Mouse (Mus musculus) myocyte (in vitro differentiated cells): ENCODE measurements around the gene Kif5c. TPM values are rescaled to one million over a fixed set of nuclear protein-coding genes. Genes with fewer than 3 reads are reported as not detected.

Source experiments
- H3K27me3 ChIP-seq: one replicate; pipeline ENCODE4 v1.6.1; 2011; ENCODE audit not compliant: control insufficient read depth, insufficient read depth, insufficient read length
- H3K36me3 ChIP-seq: one replicate; pipeline ENCODE4 v1.6.1; 2011; ENCODE audit not compliant: control insufficient read depth, insufficient read depth
- H3K4me2 ChIP-seq: one replicate; pipeline ENCODE4 v1.6.1; 2011; ENCODE audit warnings: low read depth, control low read depth
- H3K4me3 ChIP-seq: one replicate; pipeline ENCODE4 v1.5.1; 2011; ENCODE audit warnings: mild to moderate bottlenecking, control low read depth, moderate library complexity
- H3K79me2 ChIP-seq: one replicate; pipeline ENCODE4 v1.6.1; 2011; ENCODE audit not compliant: control insufficient read depth, insufficient read depth
- H3ac ChIP-seq: one replicate; pipeline ENCODE4 v1.6.1; 2011; ENCODE audit not compliant: control insufficient read depth, insufficient read length
- CEBPB ChIP-seq: IDR thresholded peaks from 2 replicates; pipeline ENCODE4 v1.6.1; 2011; ENCODE audit warnings: mild to moderate bottlenecking, moderate library complexity; ENCODE audit not compliant: poor library complexity, insufficient read depth, severe bottlenecking
- E2F4 ChIP-seq: IDR thresholded peaks from one replicate; pipeline ENCODE4 v1.6.1; 2011; ENCODE audit warnings: mild to moderate bottlenecking, control low read depth, moderate library complexity; ENCODE audit not compliant: insufficient read depth
- MAX ChIP-seq: IDR thresholded peaks from one replicate; pipeline ENCODE4 v1.6.1; 2011; ENCODE audit warnings: low read depth, mild to moderate bottlenecking, control low read depth
- MYOD1 ChIP-seq, 3 experiments: IDR thresholded peaks; one replicate each; pipeline ENCODE4 v1.6.1; 2011; ENCODE audit warnings: control low read depth in 2 of 3, low read depth in 2 of 3, mild to moderate bottlenecking in 2 of 3, moderate library complexity in 1 of 3; ENCODE audit not compliant: insufficient read length in 2 of 3, control insufficient read depth in 1 of 3
- MYOG ChIP-seq, 3 experiments: IDR thresholded peaks; one replicate each; pipeline ENCODE4 v1.6.1; 2011; ENCODE audit warnings: control low read depth in 2 of 3, low read depth in 2 of 3, mild to moderate bottlenecking in 2 of 3; ENCODE audit not compliant: insufficient read length in 2 of 3, control insufficient read depth in 1 of 3, insufficient read depth in 1 of 3
- POLR2A ChIP-seq: IDR thresholded peaks from one replicate; pipeline ENCODE4 v1.6.1; 2011; ENCODE audit warnings: low read depth, mild to moderate bottlenecking, control low read depth, moderate library complexity; ENCODE audit not compliant: insufficient read length
- POLR2AphosphoS2 ChIP-seq: IDR thresholded peaks from one replicate; pipeline ENCODE4 v1.6.1; 2011; ENCODE audit warnings: low read depth, control low read depth; ENCODE audit not compliant: insufficient read length
- REST ChIP-seq: IDR thresholded peaks from one replicate; pipeline ENCODE4 v1.6.1; 2011; ENCODE audit warnings: mild to moderate bottlenecking, control low read depth, moderate library complexity; ENCODE audit not compliant: insufficient read depth, insufficient read length
- SRF ChIP-seq: IDR thresholded peaks from one replicate; pipeline ENCODE4 v1.6.1; 2011; ENCODE audit warnings: low read depth; ENCODE audit not compliant: control insufficient read depth, insufficient read length
- TCF12 ChIP-seq: IDR thresholded peaks from one replicate; pipeline ENCODE4 v1.6.1; 2011; ENCODE audit warnings: mild to moderate bottlenecking, control low read depth; ENCODE audit not compliant: poor library complexity, insufficient read depth, severe bottlenecking
- TCF3 ChIP-seq: IDR thresholded peaks from one replicate; pipeline ENCODE4 v1.6.1; 2011; ENCODE audit warnings: low read depth, control low read depth; ENCODE audit not compliant: insufficient read length
- USF1 ChIP-seq: IDR thresholded peaks from one replicate; pipeline ENCODE4 v1.6.1; 2011; ENCODE audit warnings: low read depth, mild to moderate bottlenecking, control low read depth, moderate library complexity
- polyA plus RNA-seq: library from polyadenylated mRNA; unstranded; fragments of >200 nt; fragmentation: generic; extraction: Trizol; gene quantifications from one replicate; pipeline ENCODE4 v1.2.1, GENCODE M21; 2012; ENCODE audit warnings: missing spikeins

Gene Kif5c
- polyA plus RNA-seq, 1 experiment = 6.2 TPM

DNA sequence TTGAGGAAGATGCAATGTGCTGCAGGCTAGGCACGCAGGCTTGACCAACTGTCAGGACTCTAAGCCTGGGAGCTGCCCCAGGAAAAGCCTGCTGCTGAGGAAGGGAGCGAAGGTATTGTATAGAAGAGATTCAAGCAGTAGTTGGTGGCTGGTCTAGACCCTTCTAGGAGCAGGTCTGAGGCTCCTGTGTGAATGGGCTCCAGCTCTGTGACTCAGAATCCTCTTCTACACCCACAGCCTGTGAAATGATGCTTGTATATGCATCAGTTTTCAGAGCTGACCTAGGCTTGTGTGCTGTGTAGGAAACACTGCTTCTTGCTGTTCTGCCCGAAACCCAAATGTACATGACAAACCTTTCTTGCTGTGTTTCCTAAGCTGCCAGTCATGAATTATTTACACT is 76.4 kb downstream of the Kif5c start:
- H3K4me3 ChIP-seq = no peak overlapping the region
- TF ChIP-seq USF1 = no peak
- H3ac ChIP-seq = no peak overlapping the region
- H3K27me3 ChIP-seq = no peaks in the 10 kb centered on the region
- H3K4me2 ChIP-seq = no peak overlapping the region
- H3K79me2 ChIP-seq = no peaks in the 10 kb centered on the region
- no peaks in the 10 kb centered on the region for H3K36me3 ChIP-seq

- TF ChIP-seq MYOD1 (IDR thresholded peaks at IDR 0.05; ENCODE audit: control insufficient read depth in 1 of 3, insufficient read length in 2 of 3, low read depth in 2 of 3) = peak; percentile 14 to 85 (median 59)
- no peak for TF ChIP-seq REST
- H3K4me2 ChIP-seq = no peak overlapping the region
Observed at GRCm38 (mm10) chr2:49698851-49699250, 79.8 kb downstream of the Kif5c start.

GRCm38 (mm10) chr2:49700176-49700971 is 81.3 kb downstream of the Kif5c start:
- TF ChIP-seq SRF = no peak
- TF ChIP-seq MYOG (IDR thresholded peaks at IDR 0.05; ENCODE audit: control insufficient read depth in 1 of 3, insufficient read depth in 1 of 3, insufficient read length in 2 of 3, low read depth in 2 of 3) = no peak
- TF ChIP-seq TCF3 = no peak
- no peak for TF ChIP-seq E2F4
- TF ChIP-seq REST = no peak
- TF ChIP-seq CEBPB = no peak
- TF ChIP-seq MYOD1 (IDR thresholded peaks at IDR 0.05; ENCODE audit: control insufficient read depth in 1 of 3, insufficient read length in 2 of 3, low read depth in 2 of 3) = no peak
- no peak for TF ChIP-seq USF1
- no peak for TF ChIP-seq MAX
- TF ChIP-seq TCF12 = no peak
- no peak for TF ChIP-seq POLR2AphosphoS2
- no peak for TF ChIP-seq POLR2A
- H3K4me2 ChIP-seq = no peak overlapping the region
- no peak overlapping the region for H3ac ChIP-seq
- H3K36me3 ChIP-seq = no peaks in the 10 kb centered on the region
- no peaks in the 10 kb centered on the region for H3K27me3 ChIP-seq
- H3K79me2 ChIP-seq = no peaks in the 10 kb centered on the region
- H3K4me3 ChIP-seq = no peak overlapping the region

More at GRCm38 (mm10) chr2:49698851-49699250, 79.8 kb downstream of the Kif5c start:
- no peak overlapping the region for H3K4me3 ChIP-seq
- no peaks in the 10 kb centered on the region for H3K27me3 ChIP-seq
- H3K79me2 ChIP-seq = no peaks in the 10 kb centered on the region
- H3ac ChIP-seq = no peak overlapping the region
- H3K36me3 ChIP-seq = no peaks in the 10 kb centered on the region

- no peak for TF ChIP-seq E2F4
- no peak for TF ChIP-seq MAX
- Histone ChIP-seq H3ac (no peak overlapping the region), H3K27me3 (no peaks in the 10 kb centered on the region), H3K4me3 (no peak overlapping the region), H3K4me2 (no peak overlapping the region), H3K79me2 (no peaks in the 10 kb centered on the region), H3K36me3 (no peaks in the 10 kb centered on the region)
Observed at GRCm38 (mm10) chr2:49710223-49710622, 91.1 kb downstream of the Kif5c start.

GRCm38 (mm10) chr2:49711693-49712092 is 92.6 kb downstream of the Kif5c start:
- no peak for TF ChIP-seq USF1
- Histone ChIP-seq H3K36me3 (no peaks in the 10 kb centered on the region), H3K79me2 (no peaks in the 10 kb centered on the region), H3K4me3 (no peak overlapping the region), H3K4me2 (peak overlapping the region; percentile 31), H3K27me3 (no peaks in the 10 kb centered on the region), H3ac (no peak overlapping the region)

DNA sequence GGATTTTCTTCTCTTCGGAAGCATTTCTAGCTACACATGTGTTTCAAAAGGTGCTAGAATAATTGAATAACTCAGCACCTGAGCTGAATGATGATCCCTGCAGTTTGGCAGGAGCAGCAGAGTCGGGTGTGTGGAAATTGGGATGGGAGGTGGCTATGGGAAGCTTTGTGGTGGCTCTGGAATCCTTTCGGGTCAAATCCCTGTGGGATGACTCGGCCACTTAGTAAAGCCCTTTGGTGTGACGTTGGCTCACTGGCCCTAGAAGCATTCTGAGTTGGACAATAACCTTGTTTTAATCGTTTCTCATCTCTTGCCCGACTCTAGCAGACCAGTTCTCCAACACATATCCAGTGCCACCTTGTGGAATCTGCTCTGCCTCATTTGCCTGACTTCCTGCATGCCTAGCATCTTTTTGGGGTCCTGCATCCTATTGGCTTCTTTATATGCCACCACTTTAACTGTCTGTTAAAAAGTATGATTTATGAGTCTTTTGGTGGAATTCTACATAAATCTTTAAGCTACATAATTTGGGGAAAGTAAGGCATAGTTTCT is 93.3 kb downstream of the Kif5c start:
- TF ChIP-seq MAX = no peak
- H3K4me2 ChIP-seq = peak overlapping the region; percentile 31
- H3K27me3 ChIP-seq = no peaks in the 10 kb centered on the region
- H3ac ChIP-seq = no peak overlapping the region
- no peak overlapping the region for H3K4me3 ChIP-seq
- H3K79me2 ChIP-seq = no peaks in the 10 kb centered on the region
- H3K36me3 ChIP-seq = no peaks in the 10 kb centered on the region
